Mouse (Mus musculus) cerebellum, postnatal 4 days (tissue): ENCODE measurements around the gene Inpp5a.

Source experiments
- DNase-seq, 2 experiments: peaks; one replicate each; pipeline ENCODE4 v3.0.0; 2022; ENCODE audit warnings: low spot score in 2 of 2, mixed read lengths in 1 of 2

Gene Inpp5a

GRCm38 (mm10) chr7:139371389-139371788, 17.5 kb upstream of the Inpp5a start:
- no peak for DNase-seq

- DNase-seq: no peak
Measured at GRCm38 (mm10) chr7:139377381-139377780, 11.5 kb upstream of the Inpp5a start.

- DNase-seq: no peak
Measured at GRCm38 (mm10) chr7:139378355-139378754, 10.6 kb upstream of the Inpp5a start.

GRCm38 (mm10) chr7:139379745-139380144, 9.2 kb upstream of the Inpp5a start:
- no peak for DNase-seq

- DNase-seq: no peak
Measured at GRCm38 (mm10) chr7:139380225-139380624, 8.7 kb upstream of the Inpp5a start.

GRCm38 (mm10) chr7:139381877-139382276, 7.0 kb upstream of the Inpp5a start:
- DNase-seq: no peak

GRCm38 (mm10) chr7:139382796-139383195, 6.1 kb upstream of the Inpp5a start:
- no peak for DNase-seq

GRCm38 (mm10) chr7:139384500-139384899, 4.4 kb upstream of the Inpp5a start:
- no peak for DNase-seq

- no peak for DNase-seq
Measured at GRCm38 (mm10) chr7:139384916-139385530, 3.9 kb upstream of the Inpp5a start.

- no peak for DNase-seq
Measured at GRCm38 (mm10) chr7:139386933-139387690, 1.8 kb upstream of the Inpp5a start.

- no peak for DNase-seq
Measured at GRCm38 (mm10) chr7:139387921-139388669, 814 bp upstream of the Inpp5a start.

GRCm38 (mm10) chr7:139389213-139389761, 378 bp downstream of the Inpp5a start:
- peak in 1 of 2 experiments; percentile 27 for DNase-seq

GRCm38 (mm10) chr7:139390380-139390779, 1.5 kb downstream of the Inpp5a start:
- DNase-seq: no peak

GRCm38 (mm10) chr7:139390926-139391325, 2.0 kb downstream of the Inpp5a start:
- no peak for DNase-seq

- no peak for DNase-seq
Measured at GRCm38 (mm10) chr7:139391691-139392090, 2.8 kb downstream of the Inpp5a start.

GRCm38 (mm10) chr7:139392106-139392505, 3.2 kb downstream of the Inpp5a start:
- DNase-seq: no peak

GRCm38 (mm10) chr7:139392691-139393235, 3.9 kb downstream of the Inpp5a start:
- no peak for DNase-seq

- DNase-seq: peak in 1 of 2 experiments; percentile 69
Measured at GRCm38 (mm10) chr7:139397521-139397920, 8.6 kb downstream of the Inpp5a start.

GRCm38 (mm10) chr7:139398111-139398510, 9.2 kb downstream of the Inpp5a start:
- DNase-seq: peak in 1 of 2 experiments; percentile 44

GRCm38 (mm10) chr7:139398530-139399021, 9.7 kb downstream of the Inpp5a start:
- DNase-seq: no peak

GRCm38 (mm10) chr7:139399572-139399971, 10.7 kb downstream of the Inpp5a start:
- no peak for DNase-seq
